Mouse (Mus musculus) MEL (cell line): ENCODE measurements around the gene Erc2.

Experiments
- GABPA ChIP-seq: IDR thresholded peaks from 2 replicates; pipeline ENCODE4 v1.6.1; 2012; ENCODE audit warnings: low read depth, mild to moderate bottlenecking, inconsistent platforms, low read length, improper control_type of control experiment, moderate library complexity
- POLR2A ChIP-seq, 2 experiments: IDR thresholded peaks; 2 replicates each; pipeline ENCODE4 v1.6.1; 2011 to 2012; ENCODE audit warnings: low read length in 2 of 2, mild to moderate bottlenecking in 2 of 2, control low read depth in 1 of 2, improper control_type of control experiment in 1 of 2, low read depth in 1 of 2, moderate library complexity in 1 of 2; ENCODE audit not compliant: control insufficient read depth in 1 of 2, insufficient read depth in 1 of 2, poor library complexity in 1 of 2

- TF ChIP-seq GABPA, result no peak
- TF ChIP-seq POLR2A (IDR thresholded peaks at IDR 0.05; ENCODE audit: control insufficient read depth in 1 of 2, insufficient read depth in 1 of 2, low read depth in 1 of 2, low read length in 2 of 2, poor library complexity in 1 of 2), result no peak
Measured at GRCm38 (mm10) chr14:27846875-27847274, 224.6 kb downstream of the Erc2 start.
